In genomic region chr7:116149568-116149967, GRCm38 (mm10) we compare ENCODE assay signal across 14 mouse cellular contexts.
"Had no signal": no experiment of that assay in that cellular context is flagged by ENCODE, and none has a peak within 500 bp of the region (broad histone marks: within the 10 kb centered on the region; RNA-seq: fewer than 3 reads in every experiment).

No protein-coding gene starts in this region.

- H3K4me1 ChIP-seq: kidney, embryonic 15.5 days; limb, embryonic 12.5 days; liver, embryonic 13.5 days; lung, embryonic 15.5 days had no signal

- H3K4me3 ChIP-seq: kidney, embryonic 15.5 days; limb, embryonic 12.5 days; liver, embryonic 13.5 days; lung, embryonic 15.5 days; midbrain, embryonic 12.5 days had no signal

- H3K27ac ChIP-seq: kidney, embryonic 15.5 days; limb, embryonic 12.5 days; liver, embryonic 13.5 days; lung, embryonic 15.5 days; midbrain, embryonic 12.5 days; stomach, postnatal 0 days had no signal

- DNase-seq: kidney, adult 18-20 months; kidney, postnatal 14 days; liver; liver, embryonic 13.5 days; liver, postnatal 0 days; lung, postnatal 14 days; right cerebral cortex, postnatal 14 days; thymus, postnatal 4 days had no signal

- H3K27me3 ChIP-seq: kidney, embryonic 15.5 days; limb, embryonic 12.5 days; liver, embryonic 13.5 days; lung, embryonic 15.5 days; midbrain, embryonic 12.5 days had no signal

- H3K36me3 ChIP-seq: limb, embryonic 12.5 days; liver, embryonic 13.5 days; lung, embryonic 15.5 days had no signal

- ATAC-seq: liver, postnatal 0 days; midbrain, embryonic 16.5 days had no signal

- H3K9me3 ChIP-seq: kidney, embryonic 15.5 days; limb, embryonic 12.5 days; liver, embryonic 13.5 days; lung, embryonic 15.5 days; midbrain, embryonic 12.5 days had no signal
